Mouse (Mus musculus): ENCODE measurements around the gene Camta1. TPM values are rescaled to one million over a fixed set of nuclear protein-coding genes. Genes with fewer than 3 reads are reported as not detected.
"Not testable (repeated sequence)": the region's sequence is repeated elsewhere in the genome, so short reads cannot be mapped to it uniquely, and the experiment has no call there.

The Camta1 gene
- polyA plus RNA-seq, 1 experiment: 27.1 TPM

- Histone ChIP-seq H3K4me3 (ENCODE audit: control insufficient read depth, insufficient read depth, low read length) (no peak overlapping the region), H3K27me3 (ENCODE audit: control insufficient read depth, insufficient read depth, low read length) (no peaks in the 10 kb centered on the region), H3K4me1 (replicated peaks; ENCODE audit: control insufficient read depth, insufficient read depth, low read length) (peaks cover 5% of the 10 kb centered on the region), H3K27ac (ENCODE audit: control insufficient read depth, insufficient read depth, low read length) (no peak overlapping the region), H3K36me3 (ENCODE audit: control insufficient read depth, insufficient read depth, low read length) (no peaks in the 10 kb centered on the region)
- TF ChIP-seq POLR2A (IDR thresholded peaks at IDR 0.05; ENCODE audit: control insufficient read depth, extremely low read depth, insufficient read depth, low read length, poor library complexity): no peak
- no peak for TF ChIP-seq CTCF (IDR thresholded peaks at IDR 0.05; ENCODE audit: borderline replicate concordance, control insufficient read depth, extremely low read depth, insufficient read depth, low read length, poor library complexity)
- no peak for DNase-seq
- WGBS: 98% methylated on average over 22 of the region's 22 CpGs
Measured at GRCm38 (mm10) chr4:150879631-150880030, 982.0 kb downstream of the Camta1 start.

GRCm38 (mm10) chr4:150875393-150875792, 986.3 kb downstream of the Camta1 start:
- no peak overlapping the region for H3K27ac ChIP-seq (ENCODE audit: control insufficient read depth, insufficient read depth, low read length)
- no peaks in the 10 kb centered on the region for H3K36me3 ChIP-seq (ENCODE audit: control insufficient read depth, insufficient read depth, low read length)
- H3K4me1 ChIP-seq (replicated peaks; ENCODE audit: control insufficient read depth, insufficient read depth, low read length): peaks cover 10% of the 10 kb centered on the region
- WGBS: 93% methylated on average over 10 of the region's 10 CpGs
- no peak for DNase-seq
- H3K4me3 ChIP-seq (ENCODE audit: control insufficient read depth, insufficient read depth, low read length): no peak overlapping the region
- no peak for TF ChIP-seq POLR2A (IDR thresholded peaks at IDR 0.05; ENCODE audit: control insufficient read depth, extremely low read depth, insufficient read depth, low read length, poor library complexity)
- no peak for TF ChIP-seq CTCF (IDR thresholded peaks at IDR 0.05; ENCODE audit: borderline replicate concordance, control insufficient read depth, extremely low read depth, insufficient read depth, low read length, poor library complexity)
- H3K27me3 ChIP-seq (ENCODE audit: control insufficient read depth, insufficient read depth, low read length): no peaks in the 10 kb centered on the region

DNA sequence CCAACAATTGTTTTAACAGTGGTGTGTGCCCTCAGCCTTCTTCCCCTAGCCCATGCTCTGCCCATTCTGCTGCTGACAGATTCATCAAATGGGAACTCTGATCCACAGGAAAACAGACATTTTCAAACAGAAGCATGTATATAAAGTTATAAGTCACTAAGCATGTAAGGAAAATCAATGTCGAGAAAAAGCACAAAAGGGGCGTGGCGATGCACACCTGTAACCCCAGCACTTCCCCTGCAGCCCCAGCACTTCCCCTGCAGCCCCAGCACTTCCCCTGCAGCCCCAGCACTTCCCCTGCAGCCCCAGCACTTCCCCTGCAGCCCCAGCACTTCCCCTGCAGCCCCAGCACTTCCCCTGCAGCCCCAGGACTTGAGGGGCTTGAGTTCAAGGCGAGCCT, 987.3 kb downstream of the Camta1 start:
- not testable (repeated sequence) for H3K27me3 ChIP-seq (ENCODE audit: control insufficient read depth, insufficient read depth, low read length); H3K4me3 ChIP-seq (ENCODE audit: control insufficient read depth, insufficient read depth, low read length); H3K27ac ChIP-seq (ENCODE audit: control insufficient read depth, insufficient read depth, low read length); H3K36me3 ChIP-seq (ENCODE audit: control insufficient read depth, insufficient read depth, low read length)
- H3K4me1 ChIP-seq (replicated peaks; ENCODE audit: control insufficient read depth, insufficient read depth, low read length): peaks cover 10% of the 10 kb centered on the region
- WGBS: 14% methylated on average over 4 of the region's 4 CpGs
- peak; percentile 11 for DNase-seq

DNA sequence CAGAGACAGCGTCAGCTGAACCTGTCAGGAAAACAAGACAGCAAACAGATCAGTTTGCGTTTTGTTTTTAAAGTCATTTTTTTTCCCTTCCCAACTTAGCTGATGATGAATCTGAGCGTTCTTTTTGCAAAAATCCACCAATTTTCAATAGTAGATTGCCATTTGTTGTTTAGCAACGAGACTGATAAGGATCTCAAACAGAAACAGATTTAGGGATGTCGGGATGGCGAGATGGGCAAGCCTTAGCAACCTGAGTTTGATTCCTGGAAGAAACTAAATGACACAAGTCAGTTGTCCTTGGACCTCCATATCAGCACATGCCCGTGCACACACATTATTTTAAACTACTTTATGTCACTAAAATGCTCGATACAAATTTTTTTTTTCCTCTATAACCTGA, 989.0 kb downstream of the Camta1 start:
- WGBS: 96% methylated on average over 8 of the region's 8 CpGs
- Histone ChIP-seq H3K4me1 (replicated peaks; ENCODE audit: control insufficient read depth, insufficient read depth, low read length) (peaks cover 10% of the 10 kb centered on the region), H3K27me3 (ENCODE audit: control insufficient read depth, insufficient read depth, low read length) (no peaks in the 10 kb centered on the region), H3K36me3 (ENCODE audit: control insufficient read depth, insufficient read depth, low read length) (peaks cover 4% of the 10 kb centered on the region; the same call in 1 of the 2 replicates), H3K4me3 (ENCODE audit: control insufficient read depth, insufficient read depth, low read length) (no peak overlapping the region), H3K27ac (ENCODE audit: control insufficient read depth, insufficient read depth, low read length) (no peak overlapping the region)
- TF ChIP-seq POLR2A (IDR thresholded peaks at IDR 0.05; ENCODE audit: control insufficient read depth, extremely low read depth, insufficient read depth, low read length, poor library complexity): no peak
- TF ChIP-seq CTCF (IDR thresholded peaks at IDR 0.05; ENCODE audit: borderline replicate concordance, control insufficient read depth, extremely low read depth, insufficient read depth, low read length, poor library complexity): no peak
- DNase-seq: no peak

DNA sequence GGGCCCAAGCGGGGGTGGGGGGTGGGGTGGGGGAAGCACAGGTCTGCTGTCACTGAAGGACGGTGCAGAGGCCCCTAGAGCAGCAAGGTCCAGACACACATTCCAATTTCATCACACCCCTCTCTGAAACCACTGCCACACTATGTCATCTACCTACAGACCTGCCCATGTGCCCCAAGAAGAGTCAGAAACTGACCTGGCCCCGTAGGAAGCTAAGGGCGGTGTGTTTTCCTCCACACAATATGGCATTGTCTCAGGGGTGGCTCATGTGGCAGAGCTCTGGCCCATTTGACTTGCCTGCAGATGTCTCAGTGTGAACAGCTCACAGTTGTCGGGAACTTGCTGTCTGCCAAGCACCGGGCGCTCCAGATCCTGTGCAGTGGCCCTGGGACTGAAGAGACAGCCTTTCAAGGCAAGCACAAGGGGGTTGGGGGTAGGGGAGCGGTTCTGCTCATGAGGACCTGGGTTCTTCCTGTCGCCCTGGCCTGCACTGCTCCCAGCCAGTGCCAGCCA, 989.5 kb downstream of the Camta1 start:
- no peak overlapping the region for H3K4me3 ChIP-seq (ENCODE audit: control insufficient read depth, insufficient read depth, low read length)
- 87% methylated on average over 9 of the region's 9 CpGs for WGBS
- peaks cover 9% of the 10 kb centered on the region; the same call in 1 of the 2 replicates for H3K36me3 ChIP-seq (ENCODE audit: control insufficient read depth, insufficient read depth, low read length)
- peaks cover 10% of the 10 kb centered on the region for H3K4me1 ChIP-seq (replicated peaks; ENCODE audit: control insufficient read depth, insufficient read depth, low read length)
- no peaks in the 10 kb centered on the region for H3K27me3 ChIP-seq (ENCODE audit: control insufficient read depth, insufficient read depth, low read length)
- peak overlapping the region; percentile 7; the same call in 1 of the 2 replicates for H3K27ac ChIP-seq (ENCODE audit: control insufficient read depth, insufficient read depth, low read length)
- TF ChIP-seq CTCF (IDR thresholded peaks at IDR 0.05; ENCODE audit: borderline replicate concordance, control insufficient read depth, extremely low read depth, insufficient read depth, low read length, poor library complexity): no peak
- TF ChIP-seq POLR2A (IDR thresholded peaks at IDR 0.05; ENCODE audit: control insufficient read depth, extremely low read depth, insufficient read depth, low read length, poor library complexity): no peak
- DNase-seq: no peak

GRCm38 (mm10) chr4:150871392-150872138, 990.1 kb downstream of the Camta1 start:
- H3K27me3 ChIP-seq (ENCODE audit: control insufficient read depth, insufficient read depth, low read length): no peaks in the 10 kb centered on the region
- peak overlapping the region; percentile 20; the same call in 1 of the 2 replicates for H3K27ac ChIP-seq (ENCODE audit: control insufficient read depth, insufficient read depth, low read length)
- no peak overlapping the region for H3K4me3 ChIP-seq (ENCODE audit: control insufficient read depth, insufficient read depth, low read length)
- WGBS: 90% methylated on average over 10 of the region's 10 CpGs
- no peak for TF ChIP-seq POLR2A (IDR thresholded peaks at IDR 0.05; ENCODE audit: control insufficient read depth, extremely low read depth, insufficient read depth, low read length, poor library complexity)
- TF ChIP-seq CTCF (IDR thresholded peaks at IDR 0.05; ENCODE audit: borderline replicate concordance, control insufficient read depth, extremely low read depth, insufficient read depth, low read length, poor library complexity): no peak
- DNase-seq: no peak
- peaks cover 13% of the 10 kb centered on the region; the same call in 1 of the 2 replicates for H3K36me3 ChIP-seq (ENCODE audit: control insufficient read depth, insufficient read depth, low read length)
- peaks cover 10% of the 10 kb centered on the region for H3K4me1 ChIP-seq (replicated peaks; ENCODE audit: control insufficient read depth, insufficient read depth, low read length)
